Mouse (Mus musculus) CH12.LX (cell line): ENCODE results near the gene Nek11. TPM values are rescaled to one million over a fixed set of nuclear protein-coding genes. Genes with fewer than 3 reads are reported as not detected.

Experiments
- DNase-seq: peaks from one replicate; pipeline ENCODE4 v3.0.0-alpha.2; 2013; ENCODE audit errors: extremely low read depth
- H3K27ac ChIP-seq: 2 replicates; pipeline ENCODE4 v1.5.1; 2012; ENCODE audit warnings: low read depth, mild to moderate bottlenecking, control low read depth, moderate library complexity; ENCODE audit not compliant: insufficient read depth
- H3K27me3 ChIP-seq: replicated peaks from 2 replicates; pipeline ENCODE3; 2012; ENCODE audit warnings: inconsistent platforms
- H3K36me3 ChIP-seq, 2 experiments: replicated peaks in 1 of 2; 2 replicates each; pipeline versions ENCODE3 to v1.6.1; 2012; ENCODE audit warnings: inconsistent platforms in 1 of 2, low read length in 1 of 2, mild to moderate bottlenecking in 1 of 2, mixed read lengths in 1 of 2, moderate library complexity in 1 of 2; ENCODE audit not compliant: control insufficient read depth in 1 of 2, insufficient read depth in 1 of 2
- H3K4me1 ChIP-seq, 2 experiments: 2 replicates each; pipeline ENCODE4 v1.6.1; 2012; ENCODE audit warnings: inconsistent platforms in 1 of 2, moderate library complexity in 1 of 2; ENCODE audit not compliant: insufficient read depth in 2 of 2, control insufficient read depth in 1 of 2
- H3K4me2 ChIP-seq: 2 replicates; pipeline ENCODE4 v1.6.1; 2012; ENCODE audit warnings: low read depth, mild to moderate bottlenecking, control low read depth; ENCODE audit not compliant: poor library complexity, insufficient read depth, severe bottlenecking
- H3K4me3 ChIP-seq, 3 experiments: fragments of 150-350 bp in 1 of 3; sonication (generic) in 1 of 3; replicated peaks in 1 of 3; 2 replicates each; pipeline versions ENCODE3 to v1.5.1; 2011 to 2012; ENCODE audit warnings: low read depth in 2 of 3, low read length in 2 of 3, mild to moderate bottlenecking in 2 of 3, moderate library complexity in 2 of 3, control low read depth in 1 of 3, improper control_type of control experiment in 1 of 3, inconsistent platforms in 1 of 3, mixed read lengths in 1 of 3; ENCODE audit not compliant: poor library complexity in 1 of 3
- H3K79me2 ChIP-seq: replicated peaks from 2 replicates; pipeline ENCODE4 v1.6.1; 2012; ENCODE audit warnings: mild to moderate bottlenecking, moderate library complexity; ENCODE audit not compliant: control insufficient read depth, poor library complexity, insufficient read depth, severe bottlenecking; ENCODE audit errors: extremely low read depth
- H3K9ac ChIP-seq: 2 replicates; pipeline ENCODE4 v1.6.1; 2012; ENCODE audit warnings: low read depth, mild to moderate bottlenecking, control low read depth, moderate library complexity; ENCODE audit not compliant: insufficient read depth
- H3K9me3 ChIP-seq: replicated peaks from 2 replicates; pipeline ENCODE3; 2012; ENCODE audit warnings: low read length, inconsistent platforms, mixed read lengths
- BHLHE40 ChIP-seq: IDR thresholded peaks from 2 replicates; pipeline ENCODE4 v1.6.1; 2011; ENCODE audit warnings: mild to moderate bottlenecking, low read depth, low read length, improper control_type of control experiment
- CHD1 ChIP-seq: IDR thresholded peaks from 2 replicates; pipeline ENCODE4 v1.6.1; 2012; ENCODE audit warnings: low read depth, low read length, improper control_type of control experiment, inconsistent platforms
- CHD2 ChIP-seq: IDR thresholded peaks from 2 replicates; pipeline ENCODE4 v1.6.1; 2011; ENCODE audit warnings: low read length, improper control_type of control experiment
- CTCF ChIP-seq, 2 experiments: IDR thresholded peaks in 1 of 2; conservative IDR thresholded peaks in 1 of 2; 2 replicates each; pipeline ENCODE4 v1.5.1; 2011 to 2012; ENCODE audit warnings: low read depth in 2 of 2, low read length in 2 of 2, improper control_type of control experiment in 1 of 2, inconsistent platforms in 1 of 2, mild to moderate bottlenecking in 1 of 2, moderate library complexity in 1 of 2
- IRF4 ChIP-seq: IDR thresholded peaks from 2 replicates; pipeline ENCODE4 v1.6.1; 2014; ENCODE audit warnings: low read depth, mild to moderate bottlenecking, inconsistent platforms, low read length, improper control_type of control experiment
- JUND ChIP-seq: conservative IDR thresholded peaks from 2 replicates; pipeline ENCODE4 v1.6.1; 2011; ENCODE audit warnings: low read depth, low read length, improper control_type of control experiment
- NRF1 ChIP-seq: IDR thresholded peaks from 2 replicates; pipeline ENCODE4 v1.6.1; 2014; ENCODE audit warnings: low read depth, mild to moderate bottlenecking, inconsistent platforms, low read length, improper control_type of control experiment, moderate library complexity
- RAD21 ChIP-seq: IDR thresholded peaks from 2 replicates; pipeline ENCODE4 v1.6.1; 2011; ENCODE audit warnings: low read depth, mild to moderate bottlenecking, low read length, improper control_type of control experiment, moderate library complexity
- RCOR1 ChIP-seq: conservative IDR thresholded peaks from 2 replicates; pipeline ENCODE4 v1.6.1; 2012; ENCODE audit warnings: low read depth, mild to moderate bottlenecking, inconsistent platforms, low read length, improper control_type of control experiment
- TBP ChIP-seq: conservative IDR thresholded peaks from 2 replicates; pipeline ENCODE4 v1.6.1; 2011; ENCODE audit warnings: low read depth, low read length, improper control_type of control experiment
- TCF12 ChIP-seq: IDR thresholded peaks from 2 replicates; pipeline ENCODE4 v1.6.1; 2014; ENCODE audit warnings: low read depth, mild to moderate bottlenecking, inconsistent platforms, low read length, improper control_type of control experiment
- UBTF ChIP-seq: IDR thresholded peaks from 2 replicates; pipeline ENCODE4 v1.6.1; 2012; ENCODE audit warnings: low read depth, mild to moderate bottlenecking, inconsistent platforms, low read length, improper control_type of control experiment, moderate library complexity
- USF1 ChIP-seq: IDR thresholded peaks from 2 replicates; pipeline ENCODE4 v1.6.1; 2014; ENCODE audit warnings: low read depth, mild to moderate bottlenecking, inconsistent platforms, low read length, improper control_type of control experiment
- USF2 ChIP-seq: conservative IDR thresholded peaks from 2 replicates; pipeline ENCODE4 v1.6.1; 2011; ENCODE audit warnings: low read depth, low read length, improper control_type of control experiment
- ZMIZ1 ChIP-seq: IDR thresholded peaks from 2 replicates; pipeline ENCODE4 v1.6.1; 2012; ENCODE audit warnings: low read depth, mild to moderate bottlenecking, inconsistent platforms, low read length, improper control_type of control experiment
- ZNF384 ChIP-seq: IDR thresholded peaks from 2 replicates; pipeline ENCODE4 v1.6.1; 2012; ENCODE audit warnings: low read depth, low read length, improper control_type of control experiment, inconsistent platforms
- dilution Hi-C: fragments of 300-500 bp; cut with MboI; formaldehyde crosslinking; loops from 2 replicates; pipeline ENCODE4 v1.14.3; 2020; ENCODE audit warnings: low sequenced_read_pairs; ENCODE audit not compliant: extremely low pct_unique_long_range_greater_than_20kb, extremely low pct_ligation_motif_present
- in situ Hi-C: fragments of 300-500 bp; cut with MboI; formaldehyde crosslinking; loops from 3 replicates; pipeline ENCODE4 v1.14.3; 2019; ENCODE audit warnings: low sequenced_read_pairs, low pct_ligation_motif_present, low pct_unique_long_range_greater_than_20kb, mixed read lengths
- polyA plus RNA-seq: library from polyadenylated mRNA; unstranded; fragments of >175 nt; gene quantifications from 2 replicates; pipeline ENCODE4 v1.2.1, GENCODE M21; 2012; ENCODE audit warnings: low read depth; ENCODE audit not compliant: insufficient read length
- total RNA-seq, 2 experiments: library from RNA; depleted of rRNA; stranded (reverse); fragments of 300-350 nt in 1 of 2; fragments of >200 nt in 1 of 2; gene quantifications; 2 replicates each; pipeline ENCODE4 v1.2.3; 2012 to 2014

Gene Nek11
- total and polyA plus RNA-seq, 3 experiments: 0.17 to 0.32 TPM; not detected in 1

DNA sequence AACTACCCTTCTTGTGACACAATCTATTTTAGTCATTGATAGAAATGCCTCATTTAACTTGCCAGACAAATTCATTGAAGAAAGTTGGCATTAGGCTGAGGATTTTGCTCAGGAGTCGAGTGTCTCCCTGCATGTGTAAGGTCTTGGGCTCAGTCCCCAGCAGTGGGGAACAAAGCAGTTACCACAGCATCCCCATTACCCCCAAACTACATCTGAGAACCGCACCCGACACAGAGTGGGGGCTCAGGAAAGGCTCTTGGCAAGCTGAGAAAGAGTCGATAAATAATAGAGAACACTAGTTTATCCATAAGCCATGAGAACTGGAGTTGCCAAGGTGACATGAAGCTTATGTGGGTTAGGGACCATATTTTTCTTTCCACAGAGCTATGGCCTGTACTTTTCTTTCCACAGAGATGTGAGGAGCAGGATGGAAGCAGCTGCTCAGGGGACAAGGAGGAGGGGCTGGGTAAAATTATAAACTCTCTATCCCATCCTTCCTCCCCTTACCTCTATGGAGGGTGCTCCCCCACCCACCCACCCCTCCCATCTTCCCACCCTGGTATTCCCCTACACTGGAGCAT is 62.8 kb downstream of the Nek11 start:
- no peaks in the 10 kb centered on the region for H3K79me2 ChIP-seq
- H3K27ac ChIP-seq: no peak overlapping the region
- TF ChIP-seq TBP (no peak), ZMIZ1 (no peak), CHD1 (no peak), USF2 (no peak), USF1 (no peak), NRF1 (no peak), CTCF (conservative IDR thresholded peaks at IDR 0.05 in 1 of 2, IDR thresholded peaks at IDR 0.05 in 1 of 2; ENCODE audit: low read depth in 2 of 2, low read length in 2 of 2) (no peak), CHD2 (no peak), JUND (no peak)
- TF ChIP-seq, all 38 proteins: peak for 0
- Histone ChIP-seq H3K4me2 (no peak overlapping the region), H3K4me3 (no peak overlapping the region), H3K9me3 (no peaks in the 10 kb centered on the region), H3K27me3 (no peaks in the 10 kb centered on the region), H3K4me1 (no peaks in the 10 kb centered on the region), H3K9ac (no peak overlapping the region), H3K36me3 (no peaks in the 10 kb centered on the region)
- dilution Hi-C loops (no loop called here), in situ Hi-C loops (no loop called here)
- DNase-seq: no peak

DNA sequence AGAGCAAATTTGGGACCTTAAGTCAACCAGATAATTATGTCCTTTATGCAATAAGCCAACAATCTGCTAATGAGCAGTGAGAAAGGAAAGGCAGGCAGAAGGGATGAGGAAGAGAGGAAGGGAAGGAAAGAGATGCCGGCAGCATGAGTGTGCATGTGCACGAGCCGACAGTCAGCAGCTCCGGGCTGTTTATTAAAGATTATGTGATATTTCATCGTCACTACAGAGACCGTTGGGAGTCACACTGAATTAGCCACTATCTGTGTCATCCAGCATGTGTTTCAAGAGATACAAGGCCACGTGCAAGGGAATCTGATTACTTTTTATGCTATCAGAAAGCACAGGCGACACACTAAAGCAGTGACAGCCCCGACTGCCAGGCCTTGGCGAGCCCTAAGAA is 73.5 kb downstream of the Nek11 start:
- H3K9me3 ChIP-seq: no peaks in the 10 kb centered on the region
- H3K9ac ChIP-seq: no peak overlapping the region
- dilution Hi-C loops: no loop called here
- H3K4me3 ChIP-seq: no peak overlapping the region
- TF ChIP-seq UBTF (no peak), JUND (no peak), IRF4 (no peak), RCOR1 (no peak)
- no peak for DNase-seq
- 0 out of 4 replicates have a peak, but pooled peaks cover 0 to 3% of the 10 kb centered on the region in 2 experiments for H3K4me1 ChIP-seq
- H3K27me3 ChIP-seq: no peaks in the 10 kb centered on the region
- in situ Hi-C loops: no loop called here
- H3K4me2 ChIP-seq: no peak overlapping the region
- H3K36me3 ChIP-seq: no peaks in the 10 kb centered on the region
- no peak overlapping the region for H3K27ac ChIP-seq
- H3K79me2 ChIP-seq: no peaks in the 10 kb centered on the region

DNA sequence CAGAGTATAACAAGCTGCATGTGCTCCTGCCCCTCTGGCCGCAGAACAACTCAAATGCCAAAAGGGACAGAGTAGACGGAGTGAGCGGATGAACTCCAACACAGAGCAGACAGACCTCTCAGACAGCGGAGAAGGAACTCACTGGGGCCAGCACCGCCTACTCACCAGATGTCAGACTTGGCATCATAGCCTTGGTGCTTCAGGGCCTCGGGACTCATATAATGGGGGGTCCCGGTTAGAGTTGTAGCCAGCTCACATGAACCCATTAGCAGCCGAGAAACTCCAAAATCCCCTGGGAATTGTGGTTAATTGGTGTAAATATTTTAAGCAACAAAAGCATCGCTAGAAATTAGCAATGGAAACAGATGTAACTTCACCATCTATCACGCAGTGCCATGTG is 82.1 kb downstream of the Nek11 start:
- Histone ChIP-seq H3K27ac (no peak overlapping the region), H3K4me2 (no peak overlapping the region)
- DNase-seq: no peak
- in situ Hi-C loops: no loop called here
- TF ChIP-seq UBTF (no peak), RAD21 (no peak), BHLHE40 (no peak), TBP (no peak), TCF12 (no peak), ZNF384 (no peak), CTCF (conservative IDR thresholded peaks at IDR 0.05 in 1 of 2, IDR thresholded peaks at IDR 0.05 in 1 of 2; ENCODE audit: low read depth in 2 of 2, low read length in 2 of 2) (no peak)
- TF ChIP-seq, all 38 proteins: peak for 0
- H3K4me1 ChIP-seq: no peaks in the 10 kb centered on the region
- no peaks in the 10 kb centered on the region for H3K27me3 ChIP-seq
- dilution Hi-C loops: no loop called here
- H3K79me2 ChIP-seq: no peaks in the 10 kb centered on the region
- H3K9me3 ChIP-seq: no peaks in the 10 kb centered on the region
- no peaks in the 10 kb centered on the region for H3K36me3 ChIP-seq
- no peak overlapping the region for H3K4me3 ChIP-seq
- no peak overlapping the region for H3K9ac ChIP-seq
